Mouse (Mus musculus): Measurements from ENCODE around the gene Sat1.

Sat1 gene

DNA sequence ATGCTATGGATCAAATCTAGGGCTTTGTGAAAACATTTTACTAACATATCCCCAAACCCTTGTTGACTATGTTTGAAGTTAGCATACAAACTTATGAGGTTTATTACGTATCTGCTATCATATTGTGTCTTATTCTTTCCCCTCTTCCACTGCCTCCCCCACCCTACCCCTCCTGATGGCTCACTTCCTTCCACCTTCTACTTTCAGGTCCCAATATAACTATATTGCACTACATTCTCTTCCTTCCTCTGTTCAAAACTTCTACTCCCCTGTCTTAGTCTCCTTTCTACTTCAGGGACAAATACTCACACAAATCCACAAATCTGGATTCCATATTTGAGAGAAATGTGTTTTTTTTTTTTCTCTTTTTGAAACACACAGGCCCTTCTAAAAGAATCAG lies 52.7 kb downstream of the Sat1 start:
- no peak for DNase-seq
